Mouse (Mus musculus) forebrain, embryonic 11.5 days (tissue): ENCODE results near the gene Adap2. TPM values are rescaled to one million over a fixed set of nuclear protein-coding genes. Genes with fewer than 3 reads are reported as not detected.

Source experiments
- ATAC-seq: fragments of 200-750 bp; cut with Nextera tagmentation; replicated peaks from 2 replicates; pipeline ENCODE4 v1.8.0; 2017; ENCODE audit warnings: moderate TSS enrichment; ENCODE audit not compliant: low FRiP score
- DNase-seq: peaks from one replicate; pipeline ENCODE4 v3.0.0-alpha.2; 2017; ENCODE audit warnings: low spot score
- H3K27ac ChIP-seq: fragments of 300-500 bp; sonication (generic); 2 replicates; pipeline ENCODE4 v1.5.1; 2014; ENCODE audit warnings: low read depth, low read length
- H3K27me3 ChIP-seq: fragments of 300-500 bp; sonication (generic); 2 replicates; pipeline ENCODE4 v1.6.1; 2014; ENCODE audit warnings: mild to moderate bottlenecking, low read length, mixed read lengths; ENCODE audit not compliant: control insufficient read depth, insufficient read depth
- H3K36me3 ChIP-seq: fragments of 300-500 bp; sonication (generic); 2 replicates; pipeline ENCODE4 v1.6.1; 2014; ENCODE audit warnings: mild to moderate bottlenecking, low read length, moderate library complexity, mixed read lengths; ENCODE audit not compliant: control insufficient read depth, insufficient read depth
- H3K4me1 ChIP-seq: fragments of 300-500 bp; sonication (generic); replicated peaks from 2 replicates; pipeline ENCODE4 v1.6.1; 2014; ENCODE audit warnings: low read length, mixed read lengths; ENCODE audit not compliant: control insufficient read depth, insufficient read depth
- H3K4me2 ChIP-seq: fragments of 300-500 bp; sonication (generic); 2 replicates; pipeline ENCODE4 v1.6.1; 2014; ENCODE audit warnings: low read depth, mild to moderate bottlenecking, low read length, moderate library complexity, mixed read lengths; ENCODE audit not compliant: severe bottlenecking
- H3K4me3 ChIP-seq: fragments of 300-500 bp; sonication (generic); 2 replicates; pipeline ENCODE4 v1.5.1; 2014; ENCODE audit warnings: low read depth, low read length
- H3K9ac ChIP-seq: fragments of 300-500 bp; sonication (generic); 2 replicates; pipeline ENCODE4 v1.6.1; 2014; ENCODE audit warnings: low read length
- H3K9me3 ChIP-seq: fragments of 300-500 bp; sonication (generic); 2 replicates; pipeline ENCODE4 v1.6.1; 2016; ENCODE audit warnings: low read length, mixed read lengths; ENCODE audit not compliant: control insufficient read depth
- WGBS: fragments of 180-500 bp; shearing (Covaris S2); extraction: QIAGEN DNeasy Blood & Tissue Kit; methylation state at CpG from one replicate; pipeline ENCODE4 v1.1.7; 2014; 5-methylcytosine and 5-hydroxymethylcytosine counted together
- polyA plus RNA-seq: library from polyadenylated mRNA; unstranded; fragments of >200 nt; fragmentation: Nextera tagmentation; extraction: Ambion mirVana; gene quantifications from 2 replicates; pipeline ENCODE4 v1.2.1, GENCODE M21; 2014

The Adap2 gene
- polyA plus RNA-seq, 1 experiment from 2014 or later: 0.68 TPM

DNA sequence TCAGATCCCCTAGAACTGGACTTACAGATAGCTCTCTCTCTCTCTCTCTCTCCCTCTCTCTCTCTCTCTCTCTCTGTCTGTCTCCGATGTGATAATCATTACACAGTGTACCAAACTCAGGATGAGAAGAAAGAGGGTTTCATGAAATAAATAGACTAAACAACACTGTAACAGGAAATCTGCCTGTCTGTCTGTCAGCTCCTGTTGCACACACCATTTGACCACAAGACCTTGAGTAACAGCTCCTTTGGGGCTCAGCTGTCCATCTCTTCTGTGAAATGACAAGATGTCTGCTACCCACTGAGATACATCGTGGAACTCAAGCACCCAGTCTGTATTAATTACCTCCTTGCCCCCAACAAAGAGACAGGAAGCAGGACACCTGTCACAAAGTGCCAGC lies 2.4 kb upstream of the Adap2 start:
- Histone ChIP-seq H3K27ac (no peak overlapping the region), H3K27me3 (peaks cover 23% of the 10 kb centered on the region), H3K4me2 (no peak overlapping the region), H3K36me3 (no peaks in the 10 kb centered on the region), H3K4me3 (no peak overlapping the region), H3K9ac (no peak overlapping the region), H3K4me1 (no peaks in the 10 kb centered on the region), H3K9me3 (no peaks in the 10 kb centered on the region)
- WGBS: 77% methylated on average over 2 of the region's 2 CpGs
- no peak for DNase-seq
- ATAC-seq: no peak

DNA sequence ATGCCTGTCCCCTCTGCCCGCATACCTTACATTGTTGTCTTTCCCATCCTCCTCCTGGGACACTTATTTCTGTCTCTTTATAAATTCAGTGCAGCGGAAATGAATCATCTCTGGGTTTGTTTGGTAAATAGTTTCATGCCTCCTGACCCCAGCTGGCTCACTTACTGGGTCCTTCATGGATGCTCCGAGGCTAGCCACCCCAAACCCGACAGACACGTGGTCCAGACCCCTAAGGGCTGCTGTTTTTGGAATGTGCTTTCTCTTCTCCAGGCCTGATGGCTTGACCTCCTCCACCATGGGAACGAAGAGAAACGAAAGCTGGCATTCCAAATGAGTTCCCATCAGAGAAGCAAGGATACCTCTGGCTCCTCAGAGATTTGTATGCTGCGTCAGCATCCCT lies 1.5 kb upstream of the Adap2 start:
- peaks cover 25% of the 10 kb centered on the region for H3K27me3 ChIP-seq
- H3K9ac ChIP-seq: no peak overlapping the region
- H3K36me3 ChIP-seq: no peaks in the 10 kb centered on the region
- DNase-seq (no peak), ATAC-seq (no peak)
- H3K4me1 ChIP-seq: no peaks in the 10 kb centered on the region
- 88% methylated on average over 8 of the region's 8 CpGs for WGBS
- no peak overlapping the region for H3K4me3 ChIP-seq
- no peak overlapping the region for H3K4me2 ChIP-seq
- H3K9me3 ChIP-seq: no peaks in the 10 kb centered on the region
- H3K27ac ChIP-seq: no peak overlapping the region

DNA sequence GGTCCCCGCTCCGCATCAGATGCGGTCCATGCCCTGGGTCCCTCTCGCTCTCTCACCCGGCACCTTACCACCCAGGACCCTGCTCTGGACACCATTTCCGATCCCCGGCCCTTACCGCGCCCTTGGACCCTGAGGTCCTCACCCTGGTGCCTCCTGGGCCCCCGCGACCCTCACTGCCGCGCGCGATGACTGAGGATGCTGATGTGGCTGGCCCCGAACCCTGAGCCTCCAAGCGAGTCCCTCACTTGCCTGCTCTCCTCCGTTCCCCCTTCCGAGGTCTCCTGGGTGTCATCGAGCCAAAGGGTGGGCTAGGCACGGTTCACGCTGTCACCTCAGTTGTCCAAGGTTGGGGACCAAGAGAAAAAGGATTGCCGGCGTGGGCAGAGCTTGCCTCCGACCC lies 596 bp downstream of the Adap2 start:
- Histone ChIP-seq H3K27me3 (peaks cover 25% of the 10 kb centered on the region), H3K4me3 (peak overlapping the region; percentile 37), H3K27ac (no peak overlapping the region), H3K4me2 (peak overlapping the region; percentile 56; the same call in 1 of the 2 replicates), H3K9me3 (no peaks in the 10 kb centered on the region), H3K36me3 (no peaks in the 10 kb centered on the region), H3K9ac (peak overlapping the region; percentile 44; the same call in 1 of the 2 replicates), H3K4me1 (no peaks in the 10 kb centered on the region)
- DNase-seq: no peak
- 19% methylated on average over 25 of the region's 25 CpGs for WGBS
- no peak for ATAC-seq

DNA sequence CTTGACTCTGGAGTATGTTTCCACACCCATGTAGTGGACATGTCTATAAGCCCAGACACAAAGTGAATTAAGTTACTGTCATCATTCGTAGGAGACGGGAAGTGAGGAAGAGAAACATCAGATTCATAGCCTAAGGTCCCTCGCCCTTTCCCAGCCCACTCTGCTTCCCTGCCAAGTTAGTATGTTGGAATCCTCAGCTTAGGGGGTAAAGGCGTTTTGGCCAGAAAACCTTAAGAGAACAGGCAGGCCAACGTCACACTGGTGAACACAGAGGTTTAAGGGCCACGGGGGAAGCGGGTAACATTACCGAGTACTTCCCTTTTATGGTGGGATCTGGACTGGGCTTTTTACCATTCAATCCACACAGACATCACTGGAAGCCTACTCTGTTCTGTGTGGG lies 1.6 kb downstream of the Adap2 start:
- no peak for DNase-seq
- Histone ChIP-seq H3K4me3 (no peak overlapping the region), H3K27ac (no peak overlapping the region), H3K4me2 (no peak overlapping the region), H3K9ac (no peak overlapping the region), H3K27me3 (peaks cover 25% of the 10 kb centered on the region), H3K36me3 (no peaks in the 10 kb centered on the region), H3K9me3 (no peaks in the 10 kb centered on the region), H3K4me1 (no peaks in the 10 kb centered on the region)
- 86% methylated on average over 8 of the region's 8 CpGs for WGBS
- ATAC-seq: no peak

DNA sequence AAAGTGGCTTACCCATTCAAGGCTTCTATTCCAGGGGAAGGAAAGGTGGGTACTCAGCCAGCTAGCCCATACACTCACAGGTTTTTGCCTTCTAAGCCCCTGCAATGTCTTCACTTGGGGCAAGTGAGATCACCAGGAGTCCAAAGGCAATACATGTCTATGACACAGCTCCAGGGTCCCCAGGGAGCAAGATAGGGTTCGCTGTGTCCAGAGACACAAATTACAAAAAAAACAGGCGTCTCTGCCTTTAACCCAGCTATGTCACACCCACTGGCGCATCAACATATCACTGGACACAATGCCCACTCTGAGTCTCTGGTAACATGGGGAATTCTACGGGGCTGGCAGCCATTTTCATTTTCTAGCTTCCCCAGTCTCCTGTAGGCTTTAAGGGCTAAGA lies 2.1 kb downstream of the Adap2 start:
- DNase-seq (no peak), ATAC-seq (no peak)
- Histone ChIP-seq H3K27ac (no peak overlapping the region), H3K27me3 (peaks cover 25% of the 10 kb centered on the region), H3K4me1 (no peaks in the 10 kb centered on the region), H3K9me3 (no peaks in the 10 kb centered on the region), H3K4me2 (no peak overlapping the region), H3K9ac (no peak overlapping the region), H3K36me3 (no peaks in the 10 kb centered on the region), H3K4me3 (no peak overlapping the region)
- WGBS: 87% methylated on average over 4 of the region's 4 CpGs

DNA sequence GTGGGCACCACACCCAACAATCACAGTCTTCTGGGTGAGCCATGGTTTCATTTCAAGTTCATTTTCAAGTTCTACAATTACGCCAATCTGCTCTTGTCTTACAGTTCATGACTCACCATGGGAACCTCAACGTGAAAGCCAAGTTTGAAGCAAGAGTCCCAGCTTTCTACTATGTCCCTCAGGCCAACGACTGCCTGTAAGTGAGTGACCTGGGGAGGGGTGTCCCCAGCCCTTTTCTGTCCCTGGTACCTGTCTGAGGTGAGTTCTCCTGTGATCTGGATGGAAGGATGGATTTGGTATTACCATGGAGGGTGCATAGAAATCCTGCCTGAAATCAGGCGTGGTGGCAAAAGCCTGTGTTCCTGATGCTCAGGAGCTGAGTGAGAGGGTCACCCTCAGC lies 2.9 kb downstream of the Adap2 start:
- Histone ChIP-seq H3K36me3 (no peaks in the 10 kb centered on the region), H3K27me3 (peaks cover 25% of the 10 kb centered on the region), H3K9ac (no peak overlapping the region), H3K4me1 (no peaks in the 10 kb centered on the region), H3K4me2 (no peak overlapping the region), H3K27ac (no peak overlapping the region), H3K9me3 (no peaks in the 10 kb centered on the region), H3K4me3 (no peak overlapping the region)
- WGBS: 85% methylated on average over 4 of the region's 4 CpGs
- no peak for DNase-seq
- ATAC-seq: no peak

DNA sequence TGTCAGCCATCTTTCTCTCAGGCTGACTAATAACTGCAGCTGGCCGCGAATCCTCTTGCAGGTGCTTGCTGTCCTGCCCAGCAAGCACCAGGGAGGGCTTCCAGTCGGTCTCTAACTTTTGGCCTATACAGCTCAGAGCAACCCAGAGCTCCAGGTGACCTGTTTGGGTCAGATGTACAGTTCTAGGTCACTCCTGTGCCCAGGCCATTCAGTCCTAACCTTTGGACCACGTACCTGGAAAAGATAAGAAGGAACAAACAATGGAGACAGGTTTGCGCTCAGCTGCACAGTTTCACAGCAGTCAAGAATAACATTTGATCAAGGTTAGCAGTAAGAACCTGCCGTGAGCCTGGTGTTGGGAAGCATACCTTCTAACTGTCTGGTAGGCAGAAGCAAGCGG lies 5.1 kb downstream of the Adap2 start:
- WGBS: 84% methylated on average over 7 of the region's 7 CpGs
- DNase-seq: no peak
- no peak for ATAC-seq

DNA sequence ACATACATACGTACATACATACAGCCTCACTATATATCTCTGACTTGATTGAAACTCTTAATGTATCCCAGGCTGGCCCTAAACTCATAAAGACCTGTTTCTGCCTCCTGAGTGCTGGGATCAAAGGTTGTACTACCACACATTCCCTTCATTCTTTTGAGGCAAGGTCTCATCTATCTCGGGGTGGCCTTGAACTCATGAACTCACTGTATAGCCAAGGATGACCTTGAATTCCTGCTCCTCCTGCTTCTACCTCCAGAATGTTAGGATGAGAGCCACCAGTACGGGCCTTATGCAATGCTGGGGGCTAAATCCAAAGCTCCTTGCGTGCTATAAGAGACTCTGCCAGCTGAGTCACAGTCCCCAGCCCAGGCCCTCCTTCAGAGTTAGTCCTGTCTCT lies 7.1 kb downstream of the Adap2 start:
- H3K9ac ChIP-seq: no peak overlapping the region
- DNase-seq (no peak), ATAC-seq (no peak)
- 0 out of 2 replicates have a peak, but pooled peaks cover 3% of the 10 kb centered on the region for H3K27me3 ChIP-seq
- WGBS: 85% methylated on average over 4 of the region's 4 CpGs
- no peak overlapping the region for H3K27ac ChIP-seq
- no peak overlapping the region for H3K4me2 ChIP-seq
- no peaks in the 10 kb centered on the region for H3K36me3 ChIP-seq
- H3K4me1 ChIP-seq: no peaks in the 10 kb centered on the region
- H3K4me3 ChIP-seq: no peak overlapping the region
- H3K9me3 ChIP-seq: no peaks in the 10 kb centered on the region

More for the DNA sequence above, 5.1 kb downstream of the Adap2 start:
- Histone ChIP-seq H3K36me3 (no peaks in the 10 kb centered on the region), H3K4me1 (no peaks in the 10 kb centered on the region), H3K9me3 (no peaks in the 10 kb centered on the region), H3K27me3 (peaks cover 16% of the 10 kb centered on the region), H3K4me3 (no peak overlapping the region), H3K27ac (no peak overlapping the region), H3K4me2 (no peak overlapping the region), H3K9ac (no peak overlapping the region)

DNA sequence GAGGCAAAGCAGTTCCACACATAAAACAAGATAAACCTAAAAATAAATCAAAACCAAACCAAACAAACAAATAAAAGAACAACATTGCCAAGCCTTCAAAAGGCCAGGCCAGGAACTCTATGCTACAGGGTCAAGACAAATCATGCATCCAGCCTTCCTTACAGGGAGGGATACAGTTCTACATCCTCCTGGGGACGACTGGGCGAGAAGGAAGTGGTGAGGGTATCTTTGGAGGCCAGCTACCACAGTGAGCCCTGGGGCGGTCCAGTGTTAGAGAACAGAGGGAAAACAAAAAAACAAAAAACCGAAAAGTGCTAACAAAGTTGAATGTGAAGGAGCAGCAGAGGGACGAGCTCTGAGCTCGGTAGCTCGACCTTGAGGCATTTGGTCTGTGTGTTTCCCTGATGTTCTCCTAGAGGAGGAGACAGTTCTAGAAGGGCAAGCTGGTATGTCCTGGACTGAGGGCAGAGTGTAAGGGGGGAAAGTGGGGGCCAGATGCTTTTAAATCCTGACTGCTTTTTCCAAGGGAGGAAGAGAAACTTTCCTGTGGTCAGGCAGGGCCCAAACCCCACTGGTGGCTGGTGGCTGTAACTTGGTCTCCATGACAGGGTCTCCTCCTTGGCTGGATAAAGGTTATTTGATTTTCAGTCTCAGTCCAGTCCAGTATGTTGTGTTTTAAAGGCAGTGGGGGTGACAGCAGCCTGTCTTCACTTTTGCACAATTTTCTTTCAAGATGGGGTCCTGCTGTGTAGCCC lies 9.6 kb downstream of the Adap2 start:
- Histone ChIP-seq H3K4me2 (peak overlapping the region; percentile 2; the same call in 1 of the 2 replicates), H3K9me3 (no peaks in the 10 kb centered on the region), H3K27ac (no peak overlapping the region), H3K4me3 (no peak overlapping the region), H3K9ac (no peak overlapping the region), H3K36me3 (no peaks in the 10 kb centered on the region), H3K27me3 (no peaks in the 10 kb centered on the region), H3K4me1 (no peaks in the 10 kb centered on the region)
- DNase-seq: no peak
- 76% methylated on average over 7 of the region's 7 CpGs for WGBS
- no peak for ATAC-seq
